17 mouse cellular contexts compared by ENCODE assay signal in the genomic region with DNA sequence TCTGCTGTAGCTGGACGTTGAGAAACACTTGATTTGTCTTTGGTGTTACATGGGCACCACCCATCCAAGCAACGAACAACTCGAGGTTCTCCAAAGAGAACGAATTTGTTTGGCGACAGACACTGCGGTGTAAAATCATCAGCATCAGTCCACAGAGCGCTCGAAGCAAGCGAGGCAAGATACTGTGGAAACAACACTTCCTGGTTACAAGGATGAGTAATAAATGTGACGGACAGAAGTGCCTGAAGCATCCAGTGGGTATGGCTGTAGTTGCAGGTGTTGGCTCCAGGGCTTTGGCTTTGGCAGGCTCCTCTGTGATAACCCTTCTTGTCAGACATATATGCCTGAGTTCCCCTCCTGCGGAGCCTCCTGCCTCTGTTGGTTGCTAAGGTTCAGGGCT.
"Had no signal": no experiment of that assay in that cellular context is flagged by ENCODE, and none has a peak within 500 bp of the region (broad histone marks: within the 10 kb centered on the region; RNA-seq: fewer than 3 reads in every experiment).

No protein-coding gene starts in this region.

- H3K36me3 ChIP-seq: limb, embryonic 12.5 days; liver, embryonic 13.5 days; lung, embryonic 15.5 days; neural tube, embryonic 12.5 days had no signal

- DNase-seq: kidney, adult 9 months; kidney, postnatal 10 days; kidney, postnatal 4 days; liver; liver, embryonic 13.5 days; liver, postnatal 0 days; lung, postnatal 14 days; midbrain, embryonic 14.5 days; retina, postnatal 1 day; right cerebral cortex, postnatal 4 days; spleen, adult 18-20 months had no signal

- H3K4me3 ChIP-seq: layer of hippocampus, adult 2 months; limb, embryonic 12.5 days; liver, embryonic 13.5 days; lung, embryonic 15.5 days; myocyte; neural tube, embryonic 12.5 days had no signal

- H3K4me1 ChIP-seq: limb, embryonic 12.5 days; liver, embryonic 13.5 days; lung, embryonic 15.5 days; neural tube, embryonic 12.5 days had no signal

- H3K27me3 ChIP-seq: limb, embryonic 12.5 days; liver, embryonic 13.5 days; lung, embryonic 15.5 days; neural tube, embryonic 12.5 days had no signal

- H3K9me3 ChIP-seq: limb, embryonic 12.5 days; liver, embryonic 13.5 days; lung, embryonic 15.5 days; neural tube, embryonic 12.5 days had no signal

- ATAC-seq: intestine, embryonic 16.5 days; liver, postnatal 0 days had no signal

- H3K27ac ChIP-seq: layer of hippocampus, adult 2 months; limb, embryonic 12.5 days; liver, embryonic 13.5 days; lung, embryonic 15.5 days; neural tube, embryonic 12.5 days had no signal
